Mouse (Mus musculus): ENCODE measurements around the gene Iqschfp.

Gene Iqschfp

DNA sequence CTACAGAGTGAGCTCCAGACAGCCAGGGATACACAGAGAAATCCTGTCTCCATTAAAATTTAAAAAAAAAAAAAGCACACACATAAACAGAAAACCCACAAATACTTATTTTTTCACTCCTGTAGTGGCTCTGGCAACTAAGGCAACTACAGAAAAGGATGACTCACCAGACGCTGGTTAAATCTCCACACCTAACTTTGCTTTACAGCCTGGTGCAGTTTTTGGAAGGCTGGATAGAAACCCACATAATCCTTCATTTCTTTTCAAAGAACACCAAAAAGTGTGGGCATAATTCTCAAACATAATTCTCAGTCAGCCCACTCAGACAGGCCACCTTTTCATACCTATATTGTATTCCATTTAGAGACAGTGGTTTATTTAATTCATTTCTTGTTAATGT lies 746.7 kb downstream of the Iqschfp start:
- DNase-seq (ENCODE audit: low spot score in 2 of 2) = no peak

GRCm38 (mm10) chr3:68642935-68643334 lies 750.9 kb downstream of the Iqschfp start:
- DNase-seq (ENCODE audit: low spot score in 2 of 2) = no peak

DNA sequence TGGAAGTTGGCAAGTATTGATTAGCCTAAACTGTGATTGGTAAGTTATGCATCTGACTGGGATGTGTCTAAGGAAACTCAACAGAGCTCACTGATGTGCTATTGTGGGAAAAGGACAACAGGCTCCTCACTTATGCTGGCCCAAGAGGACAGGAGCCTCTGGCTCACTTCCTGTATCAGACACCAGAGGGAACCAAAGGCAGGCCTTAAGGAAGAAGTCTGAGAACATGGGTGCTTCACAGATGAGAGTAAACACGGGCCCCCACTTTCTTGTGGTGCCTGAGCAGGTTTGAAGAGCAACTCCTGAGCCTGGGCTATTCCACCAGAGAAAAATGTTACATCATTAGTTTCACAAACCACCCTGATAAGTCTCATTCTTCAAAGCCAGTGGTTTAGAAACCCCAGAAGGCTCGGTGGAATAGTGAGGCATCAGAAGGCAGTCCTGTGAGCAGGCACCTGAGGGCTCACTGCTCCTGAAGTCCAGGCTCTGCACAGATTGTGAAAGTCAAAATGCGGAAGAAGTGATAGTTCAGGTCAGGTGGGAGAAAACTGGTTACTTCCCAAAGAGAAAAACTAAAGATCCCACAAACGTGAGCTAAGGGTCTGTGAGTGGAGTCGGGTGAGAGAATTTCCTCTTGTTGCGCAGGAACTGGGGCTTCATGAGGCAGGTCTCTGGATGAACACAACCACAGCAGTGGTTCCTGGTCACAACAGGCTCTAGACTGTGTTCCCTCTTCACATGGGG lies 754.5 kb downstream of the Iqschfp start:
- DNase-seq (ENCODE audit: low spot score in 2 of 2) = peak; percentile 18 to 33

DNA sequence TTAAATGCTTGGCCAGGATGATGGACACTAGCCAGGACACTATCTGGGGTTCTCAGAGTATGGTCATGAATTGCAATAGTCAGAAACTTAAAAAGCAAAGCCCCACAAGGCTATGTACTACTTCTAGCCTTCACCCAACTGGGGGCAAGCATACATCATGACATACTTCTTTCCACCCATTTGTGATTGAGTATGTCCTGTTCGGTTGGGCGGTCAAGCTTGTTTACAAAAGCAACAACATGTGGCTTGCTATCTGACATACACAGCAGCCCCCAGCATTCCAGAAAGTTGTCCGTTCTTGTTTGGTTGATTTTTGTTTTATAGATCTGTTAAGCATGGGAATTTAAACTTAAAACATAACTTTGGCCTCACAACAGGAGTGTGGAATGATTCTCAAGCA lies 755.2 kb downstream of the Iqschfp start:
- no peak for DNase-seq (ENCODE audit: low spot score in 2 of 2)

- DNase-seq (ENCODE audit: low spot score in 2 of 2) = no peak
Observed at GRCm38 (mm10) chr3:68650251-68650650, 758.2 kb downstream of the Iqschfp start.

GRCm38 (mm10) chr3:68656607-68657352 lies 764.7 kb downstream of the Iqschfp start:
- DNase-seq (ENCODE audit: low spot score in 2 of 2) = no peak

DNA sequence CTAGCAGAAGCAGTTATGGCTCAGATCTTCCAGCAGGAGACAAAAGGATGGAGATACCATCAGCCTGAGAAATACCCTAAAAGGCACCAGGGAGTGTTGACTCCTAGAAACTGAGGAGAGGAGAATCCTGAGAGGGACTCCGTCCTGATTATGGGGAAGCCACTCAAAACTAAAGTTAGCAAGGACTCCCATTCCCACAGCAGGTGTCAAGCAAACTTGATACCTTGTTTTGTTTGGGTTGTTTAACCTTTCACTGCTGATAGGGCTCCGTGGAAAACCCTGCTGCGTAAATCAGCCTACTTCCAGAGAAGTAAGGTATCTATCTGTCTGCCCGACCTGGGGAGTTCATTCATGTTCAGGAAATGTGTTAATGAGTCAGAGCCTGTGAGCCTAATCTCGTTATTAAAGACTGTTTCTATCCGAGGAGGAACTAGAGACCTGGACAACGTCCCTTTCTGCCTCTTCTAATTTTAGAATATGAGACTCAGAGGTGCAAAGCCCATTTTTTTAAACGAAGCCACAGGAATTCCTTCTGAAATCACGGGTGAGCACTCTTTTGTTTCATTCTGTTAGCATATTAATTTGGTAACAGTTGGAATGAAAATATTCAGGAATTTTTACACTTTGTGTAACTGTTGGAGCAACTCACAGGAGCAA lies 765.7 kb downstream of the Iqschfp start:
- DNase-seq (ENCODE audit: low spot score in 2 of 2) = no peak

GRCm38 (mm10) chr3:68659996-68660395 lies 768.0 kb downstream of the Iqschfp start:
- no peak for DNase-seq (ENCODE audit: low spot score in 2 of 2)

GRCm38 (mm10) chr3:68660538-68660937 lies 768.5 kb downstream of the Iqschfp start:
- no peak for DNase-seq (ENCODE audit: low spot score in 2 of 2)

- no peak for DNase-seq (ENCODE audit: low spot score in 2 of 2)
Observed at GRCm38 (mm10) chr3:68662386-68662785, 770.4 kb downstream of the Iqschfp start.

DNA sequence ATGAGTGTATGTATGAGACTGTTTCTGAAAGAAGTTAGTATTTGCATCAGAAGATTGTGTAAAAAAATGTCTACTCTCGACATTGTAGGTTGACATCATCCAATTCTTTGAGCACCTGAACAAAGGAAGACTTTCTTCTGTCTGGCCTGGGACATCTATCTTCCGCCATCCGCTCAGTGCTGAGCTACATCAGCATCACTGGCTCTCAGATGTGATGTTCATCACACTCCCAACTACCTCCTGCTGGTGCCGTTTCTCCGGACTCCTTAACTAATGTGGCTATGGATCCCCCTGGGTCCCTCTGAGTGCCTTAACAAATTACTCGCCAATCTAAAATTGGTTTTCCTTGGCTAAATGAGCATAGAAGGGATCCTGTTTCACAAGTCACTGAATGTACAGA lies 772.3 kb downstream of the Iqschfp start:
- no peak for DNase-seq (ENCODE audit: low spot score in 2 of 2)

GRCm38 (mm10) chr3:68666377-68666776 lies 774.3 kb downstream of the Iqschfp start:
- no peak for DNase-seq (ENCODE audit: low spot score in 2 of 2)

- DNase-seq (ENCODE audit: low spot score in 2 of 2) = no peak
Observed at GRCm38 (mm10) chr3:68667852-68668251, 775.8 kb downstream of the Iqschfp start.

- no peak for DNase-seq (ENCODE audit: low spot score in 2 of 2)
Observed at GRCm38 (mm10) chr3:68669418-68669974, 777.5 kb downstream of the Iqschfp start.

GRCm38 (mm10) chr3:68674721-68675120 lies 782.7 kb downstream of the Iqschfp start:
- DNase-seq (ENCODE audit: low spot score in 2 of 2) = no peak

DNA sequence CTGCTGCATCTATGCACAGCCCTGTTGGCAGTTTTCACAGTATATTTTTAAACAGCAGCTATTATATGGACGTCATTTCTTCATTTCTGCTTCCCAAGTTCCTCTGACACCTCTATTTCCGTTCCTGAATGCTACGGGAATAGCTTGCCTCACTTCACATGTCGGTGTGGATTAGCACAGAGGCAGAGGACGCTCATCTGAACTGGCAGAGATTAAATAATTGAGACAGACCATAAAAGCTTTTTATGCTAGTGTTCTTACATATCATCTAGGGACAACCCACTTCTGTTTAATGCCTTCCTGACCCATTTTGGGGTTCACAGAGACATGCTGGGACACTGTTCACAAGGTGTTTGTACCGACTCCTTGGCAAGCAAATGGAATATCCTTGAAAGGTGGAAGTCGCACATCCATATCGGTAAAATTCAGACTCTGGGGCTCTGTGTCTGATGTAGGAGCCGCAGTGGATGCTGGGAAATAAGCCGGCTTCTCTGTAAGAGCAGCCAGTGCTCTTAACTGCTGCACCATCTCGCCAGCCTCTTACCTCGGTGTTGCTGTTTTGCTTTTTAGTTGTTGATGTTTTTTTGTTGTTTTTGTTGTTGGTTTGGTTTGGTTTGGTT lies 783.3 kb downstream of the Iqschfp start:
- no peak for DNase-seq (ENCODE audit: low spot score in 2 of 2)

All from spleen, postnatal 36 days (tissue).